Mouse (Mus musculus) naive thymus-derived CD4-positive, alpha-beta T cell, adult 2 months (primary cell): ENCODE data around the gene Xlr5a.
"Not testable (repeated sequence)": the region's sequence is repeated elsewhere in the genome, so short reads cannot be mapped to it uniquely, and the experiment has no call there.

Experiments
- DNase-seq: peaks from one replicate; pipeline ENCODE4 v3.0.0-alpha.2; 2011; ENCODE audit warnings: low read depth

The Xlr5a gene

GRCm38 (mm10) chrX:73292876-73293275, at the start of gene Xlr5a, which contains the start of gene Xlr5c:
TSS of gene Xlr5a (minus strand) at chrX:73292976.
TSS of gene Xlr5c (minus strand) at chrX:73292976.
- DNase-seq = not testable (repeated sequence)

- peak; percentile 72 for DNase-seq
Observed at GRCm38 (mm10) chrX:73342483-73342895, 49.7 kb upstream of the Xlr5a start, which contains the start of gene Zfp275. TSS of gene Zfp275 (plus strand) at chrX:73342621.

GRCm38 (mm10) chrX:73342068-73342467, 49.3 kb upstream of the Xlr5a start:
- no peak for DNase-seq

- no peak for DNase-seq
Observed at GRCm38 (mm10) chrX:73341473-73341872, 48.7 kb upstream of the Xlr5a start.

GRCm38 (mm10) chrX:73336740-73337139, 44.0 kb upstream of the Xlr5a start, which contains the start of gene Gm45015:
TSS of gene Gm45015 (minus strand) at chrX:73336840.
- DNase-seq = no peak

- DNase-seq = no peak
Observed at GRCm38 (mm10) chrX:73333548-73333947, 40.8 kb upstream of the Xlr5a start.

- DNase-seq = no peak
Observed at GRCm38 (mm10) chrX:73327215-73327614, 34.4 kb upstream of the Xlr5a start.

- DNase-seq = no peak
Observed at GRCm38 (mm10) chrX:73321029-73321428, 28.3 kb upstream of the Xlr5a start.

GRCm38 (mm10) chrX:73312522-73312921, 19.7 kb upstream of the Xlr5a start:
- peak; percentile 62 for DNase-seq

- DNase-seq = not testable (repeated sequence)
Observed at GRCm38 (mm10) chrX:73295745-73296144, 3.0 kb upstream of the Xlr5a start.

- not testable (repeated sequence) for DNase-seq
Observed at GRCm38 (mm10) chrX:73265270-73265669, 27.5 kb downstream of the Xlr5a start, which contains the start of gene Xlr3c. TSS of gene Xlr3c (minus strand) at chrX:73265390.

- DNase-seq = not testable (repeated sequence)
Observed at GRCm38 (mm10) chrX:73262428-73262827, 30.3 kb downstream of the Xlr5a start.

- DNase-seq = not testable (repeated sequence)
Observed at GRCm38 (mm10) chrX:73242821-73243325, 49.9 kb downstream of the Xlr5a start, which contains the start of gene Xlr4c. TSS of gene Xlr4c (minus strand) at chrX:73243130.

GRCm38 (mm10) chrX:73229288-73229687, 63.5 kb downstream of the Xlr5a start:
- DNase-seq = no peak

GRCm38 (mm10) chrX:73228606-73229214, 64.1 kb downstream of the Xlr5a start:
- peak; percentile 71 for DNase-seq

- DNase-seq = peak; percentile 90
Observed at GRCm38 (mm10) chrX:73227914-73228605, 64.7 kb downstream of the Xlr5a start, which contains the start of gene F8a. TSS of gene F8a (plus strand) at chrX:73228291.

GRCm38 (mm10) chrX:73225365-73225764, 67.4 kb downstream of the Xlr5a start:
- no peak for DNase-seq

GRCm38 (mm10) chrX:73213819-73214564, 78.8 kb downstream of the Xlr5a start, which contains the start of gene Xlr4b:
TSS of gene Xlr4b (plus strand) at chrX:73214333.
- peak; percentile 27 for DNase-seq

- DNase-seq = peak; percentile 26
Observed at GRCm38 (mm10) chrX:73191934-73192333, 100.8 kb downstream of the Xlr5a start, which contains the start of gene Xlr3b. TSS of gene Xlr3b (plus strand) at chrX:73192207.

- DNase-seq = not testable (repeated sequence)
Observed at GRCm38 (mm10) chrX:73176889-73177288, 115.9 kb downstream of the Xlr5a start, which contains the start of gene Spin2d. TSS of gene Spin2d (minus strand) at chrX:73176989.

GRCm38 (mm10) chrX:73149350-73149749, 143.4 kb downstream of the Xlr5a start, which contains the start of gene DXBay18:
TSS of gene DXBay18 (minus strand) at chrX:73149450.
- not testable (repeated sequence) for DNase-seq

- not testable (repeated sequence) for DNase-seq
Observed at GRCm38 (mm10) chrX:73148496-73148895, 144.3 kb downstream of the Xlr5a start, which contains the start of gene Xlr5b. TSS of gene Xlr5b (plus strand) at chrX:73148796.
